Mouse (Mus musculus) E14TG2a.4 (cell line): ENCODE results near the gene Rftn1.

Experiments used
- CTCF ChIP-seq: conservative IDR thresholded peaks from 2 replicates; pipeline ENCODE4 v1.5.1; 2014; ENCODE audit warnings: low read length
- POU5F1 ChIP-seq: IDR thresholded peaks from 2 replicates; pipeline ENCODE4 v1.6.1; 2014; ENCODE audit warnings: low read length, borderline replicate concordance

DNA sequence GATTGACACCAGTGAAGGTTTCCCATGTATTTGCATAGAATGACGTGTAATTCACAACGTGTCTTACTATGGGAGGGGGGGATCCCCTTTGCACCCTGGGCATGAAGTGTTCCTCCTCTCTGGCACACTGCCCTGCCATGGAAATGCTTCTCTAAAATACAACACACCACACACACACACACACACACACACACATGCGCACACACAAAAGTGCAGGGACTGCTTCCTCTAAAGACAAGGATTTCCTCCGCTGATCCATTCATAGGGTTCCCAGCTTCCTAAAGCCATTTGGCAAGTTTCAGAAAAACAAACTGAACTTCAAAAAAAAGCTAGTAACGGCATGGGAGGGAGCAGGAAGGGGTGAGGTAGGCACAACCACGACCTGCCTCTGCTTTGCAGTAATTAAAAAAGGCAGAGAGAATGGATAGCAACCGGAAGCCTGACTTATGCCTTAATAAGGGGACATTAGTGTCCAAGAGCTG lies 20.5 kb downstream of the Rftn1 start:
- no peak for TF ChIP-seq CTCF
- TF ChIP-seq POU5F1, result no peak
